Mouse (Mus musculus) forebrain, embryonic 15.5 days (tissue): ENCODE data around the gene Spout1. TPM values are rescaled to one million over a fixed set of nuclear protein-coding genes. Genes with fewer than 3 reads are reported as not detected.
A peak's percentile ranks its signal among the peaks of the same experiment; 100 is the strongest.

Experiments
- ATAC-seq: fragments of 200-750 bp; cut with Nextera tagmentation; replicated peaks from 2 replicates; pipeline ENCODE4 v1.8.0; 2017; ENCODE audit warnings: mild to moderate bottlenecking, moderate TSS enrichment, moderate library complexity
- H3K27ac ChIP-seq: fragments of 300-500 bp; sonication (generic); replicated peaks from 2 replicates; pipeline ENCODE4 v1.5.1; 2015; ENCODE audit warnings: mild to moderate bottlenecking, inconsistent platforms
- H3K27me3 ChIP-seq: fragments of 300-500 bp; sonication (generic); 2 replicates; pipeline ENCODE4 v1.6.1; 2015; ENCODE audit warnings: inconsistent platforms
- H3K36me3 ChIP-seq: fragments of 300-500 bp; sonication (generic); 2 replicates; pipeline ENCODE4 v1.6.1; 2015; ENCODE audit warnings: mild to moderate bottlenecking, inconsistent platforms
- H3K4me1 ChIP-seq: fragments of 300-500 bp; sonication (generic); 2 replicates; pipeline ENCODE4 v1.6.1; 2015; ENCODE audit warnings: inconsistent platforms
- H3K4me2 ChIP-seq: fragments of 300-500 bp; sonication (generic); replicated peaks from 2 replicates; pipeline ENCODE4 v1.6.1; 2015; ENCODE audit warnings: mild to moderate bottlenecking, inconsistent platforms
- H3K4me3 ChIP-seq: fragments of 300-500 bp; sonication (generic); 2 replicates; pipeline ENCODE4 v1.5.1; 2015; ENCODE audit warnings: mild to moderate bottlenecking, inconsistent platforms
- H3K9ac ChIP-seq: fragments of 300-500 bp; sonication (generic); replicated peaks from 2 replicates; pipeline ENCODE4 v1.6.1; 2015; ENCODE audit warnings: mild to moderate bottlenecking, inconsistent platforms
- H3K9me3 ChIP-seq: fragments of 300-500 bp; sonication (generic); 2 replicates; pipeline ENCODE4 v1.6.1; 2016; ENCODE audit warnings: inconsistent platforms
- WGBS: fragments of 180-500 bp; shearing (Covaris S2); methylation state at CpG from one replicate; pipeline ENCODE4 v1.1.7; 2015; ENCODE audit warnings: mixed read lengths; 5-methylcytosine and 5-hydroxymethylcytosine counted together
- polyA plus RNA-seq: library from polyadenylated mRNA; unstranded; fragments of >200 nt; fragmentation: Nextera tagmentation; extraction: Ambion mirVana; gene quantifications from 2 replicates; pipeline ENCODE4 v1.2.1, GENCODE M21; 2015

Spout1 gene
- polyA plus RNA-seq, result 62.4 and 63.3 TPM in 2 replicates

GRCm38 (mm10) chr2:30177700-30178675 lies at the start of gene Spout1:
TSS of gene Spout1 (minus strand) at chr2:30178459.
- H3K4me2 ChIP-seq, result peak within 1 kb of the TSS; percentile 87
- H3K4me3 ChIP-seq, result peak within 1 kb of the TSS; percentile 76
- ATAC-seq, result peak; percentile 100
- H3K9ac ChIP-seq, result peak within 1 kb of the TSS; percentile 76
- H3K27ac ChIP-seq, result 0 out of 2 replicates have a peak within 1 kb of the TSS, but pooled peaks have one; percentile 9
- peaks cover 15% of the 10 kb centered on the region for H3K4me1 ChIP-seq
- H3K9me3 ChIP-seq, result no peaks in the 10 kb centered on the region
- H3K27me3 ChIP-seq, result no peaks in the 10 kb centered on the region
- WGBS, result 3% methylated on average over 54 of the region's 54 CpGs
- H3K36me3 ChIP-seq, result peaks cover 35% of the 10 kb centered on the region

- no peak for ATAC-seq
- Histone ChIP-seq H3K27ac (no peak overlapping the region), H3K27me3 (no peaks in the 10 kb centered on the region), H3K9me3 (no peaks in the 10 kb centered on the region), H3K4me1 (no peaks in the 10 kb centered on the region), H3K4me3 (no peak overlapping the region), H3K9ac (no peak overlapping the region), H3K4me2 (no peak overlapping the region), H3K36me3 (no peaks in the 10 kb centered on the region)
- 95% methylated on average over 5 of the region's 5 CpGs for WGBS
Measured at GRCm38 (mm10) chr2:30216293-30216692, 38.0 kb upstream of the Spout1 start.

GRCm38 (mm10) chr2:30215493-30215892 lies 37.2 kb upstream of the Spout1 start:
- Histone ChIP-seq H3K36me3 (no peaks in the 10 kb centered on the region), H3K27ac (no peak overlapping the region), H3K4me3 (no peak overlapping the region), H3K4me2 (no peak overlapping the region), H3K9ac (no peak overlapping the region), H3K27me3 (no peaks in the 10 kb centered on the region), H3K9me3 (no peaks in the 10 kb centered on the region), H3K4me1 (no peaks in the 10 kb centered on the region)
- 82% methylated on average over 6 of the region's 6 CpGs for WGBS
- no peak for ATAC-seq

- ATAC-seq, result no peak
- Histone ChIP-seq H3K9me3 (no peaks in the 10 kb centered on the region), H3K36me3 (no peaks in the 10 kb centered on the region), H3K4me2 (no peak overlapping the region), H3K9ac (no peak overlapping the region), H3K4me3 (no peak overlapping the region), H3K4me1 (no peaks in the 10 kb centered on the region), H3K27me3 (no peaks in the 10 kb centered on the region), H3K27ac (no peak overlapping the region)
- 93% methylated on average over 3 of the region's 3 CpGs for WGBS
Measured at GRCm38 (mm10) chr2:30214745-30215144, 36.5 kb upstream of the Spout1 start.

GRCm38 (mm10) chr2:30212951-30213350 lies 34.7 kb upstream of the Spout1 start:
- 83% methylated on average over 1 of the region's 1 CpGs for WGBS

GRCm38 (mm10) chr2:30212169-30212545 lies 33.9 kb upstream of the Spout1 start:
- no peak for ATAC-seq
- no peaks in the 10 kb centered on the region for H3K4me1 ChIP-seq
- H3K27ac ChIP-seq, result no peak overlapping the region
- H3K4me2 ChIP-seq, result no peak overlapping the region
- no peak overlapping the region for H3K9ac ChIP-seq
- no peaks in the 10 kb centered on the region for H3K9me3 ChIP-seq
- H3K27me3 ChIP-seq, result no peaks in the 10 kb centered on the region
- H3K36me3 ChIP-seq, result no peaks in the 10 kb centered on the region
- no peak overlapping the region for H3K4me3 ChIP-seq
- 76% methylated on average over 4 of the region's 4 CpGs for WGBS

More at GRCm38 (mm10) chr2:30212951-30213350, 34.7 kb upstream of the Spout1 start:
- H3K36me3 ChIP-seq, result no peaks in the 10 kb centered on the region
- H3K4me1 ChIP-seq, result no peaks in the 10 kb centered on the region
- no peaks in the 10 kb centered on the region for H3K9me3 ChIP-seq
- no peaks in the 10 kb centered on the region for H3K27me3 ChIP-seq
- no peak for ATAC-seq
- H3K27ac ChIP-seq, result no peak overlapping the region
- H3K4me2 ChIP-seq, result no peak overlapping the region
- no peak overlapping the region for H3K4me3 ChIP-seq
- H3K9ac ChIP-seq, result no peak overlapping the region

- no peaks in the 10 kb centered on the region for H3K36me3 ChIP-seq
- no peak overlapping the region for H3K9ac ChIP-seq
- H3K4me3 ChIP-seq, result no peak overlapping the region
- no peak overlapping the region for H3K4me2 ChIP-seq
- H3K27ac ChIP-seq, result no peak overlapping the region
- no peaks in the 10 kb centered on the region for H3K9me3 ChIP-seq
- WGBS, result 81% methylated on average over 6 of the region's 6 CpGs
- peaks cover 1% of the 10 kb centered on the region for H3K4me1 ChIP-seq
- ATAC-seq, result no peak
- H3K27me3 ChIP-seq, result no peaks in the 10 kb centered on the region
Measured at GRCm38 (mm10) chr2:30211408-30212168, 33.3 kb upstream of the Spout1 start.

- WGBS, result 76% methylated on average over 5 of the region's 5 CpGs
- no peaks in the 10 kb centered on the region for H3K36me3 ChIP-seq
- ATAC-seq, result no peak
Measured at GRCm38 (mm10) chr2:30207886-30208285, 29.6 kb upstream of the Spout1 start.

GRCm38 (mm10) chr2:30207401-30207800 lies 29.1 kb upstream of the Spout1 start:
- no peak for ATAC-seq
- H3K9me3 ChIP-seq, result no peaks in the 10 kb centered on the region
- no peaks in the 10 kb centered on the region for H3K36me3 ChIP-seq
- no peak overlapping the region for H3K4me3 ChIP-seq
- WGBS, result 85% methylated on average over 4 of the region's 4 CpGs
- no peak overlapping the region for H3K27ac ChIP-seq
- H3K9ac ChIP-seq, result no peak overlapping the region
- peaks cover 14% of the 10 kb centered on the region for H3K4me1 ChIP-seq
- H3K27me3 ChIP-seq, result no peaks in the 10 kb centered on the region
- no peak overlapping the region for H3K4me2 ChIP-seq

More at GRCm38 (mm10) chr2:30207886-30208285, 29.6 kb upstream of the Spout1 start:
- Histone ChIP-seq H3K4me3 (no peak overlapping the region), H3K9me3 (no peaks in the 10 kb centered on the region), H3K4me1 (peaks cover 14% of the 10 kb centered on the region), H3K4me2 (no peak overlapping the region), H3K27me3 (no peaks in the 10 kb centered on the region), H3K9ac (no peak overlapping the region), H3K27ac (no peak overlapping the region)

- H3K4me3 ChIP-seq, result peak within 1 kb of the TSS; percentile 57
- WGBS, result under 1% methylated on average over 44 of the region's 44 CpGs
Measured at GRCm38 (mm10) chr2:30205629-30206357, 27.5 kb upstream of the Spout1 start, which contains the start of gene Kyat1. TSS of gene Kyat1 (minus strand) at chr2:30205847.

GRCm38 (mm10) chr2:30205255-30205628 lies 27.0 kb upstream of the Spout1 start:
- H3K4me1 ChIP-seq, result peaks cover 14% of the 10 kb centered on the region
- H3K36me3 ChIP-seq, result no peaks in the 10 kb centered on the region
- H3K9me3 ChIP-seq, result no peaks in the 10 kb centered on the region
- peak overlapping the region; percentile 75 for H3K27ac ChIP-seq
- H3K9ac ChIP-seq, result peak overlapping the region; percentile 57
- ATAC-seq, result peak; percentile 67
- H3K4me3 ChIP-seq, result peak overlapping the region; percentile 57
- peak overlapping the region; percentile 80 for H3K4me2 ChIP-seq
- 2% methylated on average over 13 of the region's 13 CpGs for WGBS
- no peaks in the 10 kb centered on the region for H3K27me3 ChIP-seq

More at GRCm38 (mm10) chr2:30205629-30206357, 27.5 kb upstream of the Spout1 start, which contains the start of gene Kyat1:
- H3K36me3 ChIP-seq, result no peaks in the 10 kb centered on the region
- peak within 1 kb of the TSS; percentile 75 for H3K27ac ChIP-seq
- peak within 1 kb of the TSS; percentile 80 for H3K4me2 ChIP-seq
- H3K4me1 ChIP-seq, result peaks cover 14% of the 10 kb centered on the region
- peak; percentile 98 for ATAC-seq
- no peaks in the 10 kb centered on the region for H3K9me3 ChIP-seq
- peak within 1 kb of the TSS; percentile 57 for H3K9ac ChIP-seq
- H3K27me3 ChIP-seq, result no peaks in the 10 kb centered on the region
